Mouse (Mus musculus) MEL (cell line): ENCODE results near the gene Polr1e. TPM values are rescaled to one million over a fixed set of nuclear protein-coding genes. Genes with fewer than 3 reads are reported as not detected.

Experiments
- DNase-seq: peaks from one replicate; pipeline ENCODE4 v3.0.0; 2011; ENCODE audit warnings: low read depth, low spot score
- H3K27ac ChIP-seq: 2 replicates; pipeline ENCODE4 v1.5.1; 2012; ENCODE audit warnings: low read depth, mild to moderate bottlenecking, control low read depth, low read length, moderate library complexity; ENCODE audit not compliant: control insufficient read depth
- H3K27me3 ChIP-seq, 2 experiments: fragments of 150-350 bp in 1 of 2; sonication (generic) in 1 of 2; 2 replicates each; pipeline ENCODE4 v1.6.1; 2012; ENCODE audit warnings: low read length in 2 of 2, mild to moderate bottlenecking in 2 of 2, improper control_type of control experiment in 1 of 2, moderate library complexity in 1 of 2; ENCODE audit not compliant: insufficient read depth in 2 of 2, control insufficient read depth in 1 of 2
- H3K36me3 ChIP-seq, 2 experiments: 2 replicates each; pipeline ENCODE4 v1.6.1; 2012 to 2014; ENCODE audit warnings: low read length in 2 of 2, improper control_type of control experiment in 1 of 2, inconsistent platforms in 1 of 2, mild to moderate bottlenecking in 1 of 2; ENCODE audit not compliant: insufficient read depth in 2 of 2, control insufficient read depth in 1 of 2
- H3K4me1 ChIP-seq, 2 experiments: fragments of 150-350 bp in 1 of 2; sonication (generic) in 1 of 2; 2 replicates each; pipeline ENCODE4 v1.6.1; 2012; ENCODE audit warnings: low read length in 2 of 2, improper control_type of control experiment in 1 of 2, mild to moderate bottlenecking in 1 of 2; ENCODE audit not compliant: insufficient read depth in 2 of 2, control insufficient read depth in 1 of 2
- H3K4me3 ChIP-seq, 2 experiments: fragments of 150-350 bp in 1 of 2; sonication (generic) in 1 of 2; 2 replicates each; pipeline ENCODE4 v1.5.1; 2012; ENCODE audit warnings: low read depth in 2 of 2, low read length in 2 of 2, mild to moderate bottlenecking in 2 of 2, moderate library complexity in 2 of 2, control low read depth in 1 of 2, improper control_type of control experiment in 1 of 2; ENCODE audit not compliant: control insufficient read depth in 1 of 2, insufficient read depth in 1 of 2
- H3K79me2 ChIP-seq: 2 replicates; pipeline ENCODE4 v1.6.1; 2012; ENCODE audit warnings: mild to moderate bottlenecking, low read length, moderate library complexity; ENCODE audit not compliant: control insufficient read depth, poor library complexity, insufficient read depth
- H3K9ac ChIP-seq: 2 replicates; pipeline ENCODE4 v1.6.1; 2012; ENCODE audit warnings: low read depth, mild to moderate bottlenecking, control low read depth, low read length, moderate library complexity; ENCODE audit not compliant: control insufficient read depth, poor library complexity, severe bottlenecking
- H3K9me3 ChIP-seq: fragments of 150-350 bp; sonication (generic); replicated peaks from 2 replicates; pipeline ENCODE4 v1.6.1; 2012; ENCODE audit warnings: mild to moderate bottlenecking, low read length, improper control_type of control experiment, moderate library complexity; ENCODE audit not compliant: insufficient read depth
- CHD1 ChIP-seq: IDR thresholded peaks from 2 replicates; pipeline ENCODE4 v1.6.1; 2012; ENCODE audit warnings: low read depth, mild to moderate bottlenecking, inconsistent platforms, low read length, improper control_type of control experiment
- CTCF ChIP-seq, 3 experiments: IDR thresholded peaks in 2 of 3; conservative IDR thresholded peaks in 1 of 3; 2 replicates each; pipeline ENCODE4 v1.5.1; 2011 to 2012; ENCODE audit warnings: low read length in 3 of 3, low read depth in 2 of 3, mild to moderate bottlenecking in 2 of 3, improper control_type of control experiment in 1 of 3, inconsistent platforms in 1 of 3, mixed read lengths in 1 of 3, moderate library complexity in 1 of 3; ENCODE audit not compliant: control insufficient read depth in 1 of 3, insufficient read depth in 1 of 3, poor library complexity in 1 of 3, severe bottlenecking in 1 of 3
- EP300 ChIP-seq, 2 experiments: IDR thresholded peaks; 2 replicates each; pipeline ENCODE4 v1.6.1; 2011; ENCODE audit warnings: improper control_type of control experiment in 2 of 2, low read length in 2 of 2, low read depth in 1 of 2, mild to moderate bottlenecking in 1 of 2
- ETS1 ChIP-seq: IDR thresholded peaks from 2 replicates; pipeline ENCODE4 v1.6.1; 2012; ENCODE audit warnings: low read depth, mild to moderate bottlenecking, inconsistent platforms, low read length, improper control_type of control experiment, moderate library complexity
- GATA1 ChIP-seq: IDR thresholded peaks from 2 replicates; pipeline ENCODE4 v1.6.1; 2011; ENCODE audit warnings: low read depth, low read length, improper control_type of control experiment
- HCFC1 ChIP-seq: IDR thresholded peaks from 2 replicates; pipeline ENCODE4 v1.6.1; 2012; ENCODE audit warnings: low read depth, mild to moderate bottlenecking, inconsistent platforms, low read length, improper control_type of control experiment, moderate library complexity
- JUND ChIP-seq: IDR thresholded peaks from 2 replicates; pipeline ENCODE4 v1.6.1; 2011; ENCODE audit warnings: low read depth, mild to moderate bottlenecking, improper control_type of control experiment, low read length
- KAT2A ChIP-seq: conservative IDR thresholded peaks from 2 replicates; pipeline ENCODE4 v1.6.1; 2012; ENCODE audit warnings: low read depth, low read length, improper control_type of control experiment, inconsistent platforms
- MAX ChIP-seq: IDR thresholded peaks from 2 replicates; pipeline ENCODE4 v1.6.1; 2011; ENCODE audit warnings: low read length, improper control_type of control experiment
- MAZ ChIP-seq: IDR thresholded peaks from 2 replicates; pipeline ENCODE4 v1.6.1; 2012; ENCODE audit warnings: low read depth, mild to moderate bottlenecking, inconsistent platforms, low read length, improper control_type of control experiment
- MEF2A ChIP-seq: IDR thresholded peaks from 2 replicates; pipeline ENCODE4 v1.6.1; 2014; ENCODE audit warnings: low read depth, mild to moderate bottlenecking, inconsistent platforms, low read length, improper control_type of control experiment; ENCODE audit not compliant: poor library complexity, insufficient replicate concordance, severe bottlenecking; ENCODE audit errors: extremely low read depth
- MXI1 ChIP-seq: IDR thresholded peaks from 2 replicates; pipeline ENCODE4 v1.6.1; 2011; ENCODE audit warnings: mild to moderate bottlenecking, low read depth, low read length, improper control_type of control experiment
- MYB ChIP-seq: IDR thresholded peaks from 2 replicates; pipeline ENCODE4 v1.6.1; 2011; ENCODE audit warnings: mild to moderate bottlenecking, low read depth, low read length, improper control_type of control experiment
- POLR2A ChIP-seq, 2 experiments: IDR thresholded peaks; 2 replicates each; pipeline ENCODE4 v1.6.1; 2011 to 2012; ENCODE audit warnings: low read length in 2 of 2, mild to moderate bottlenecking in 2 of 2, control low read depth in 1 of 2, improper control_type of control experiment in 1 of 2, low read depth in 1 of 2, moderate library complexity in 1 of 2; ENCODE audit not compliant: control insufficient read depth in 1 of 2, insufficient read depth in 1 of 2, poor library complexity in 1 of 2
- POLR2AphosphoS5 ChIP-seq: IDR thresholded peaks from 2 replicates; pipeline ENCODE4 v1.6.1; 2012; ENCODE audit warnings: low read depth, borderline replicate concordance, mild to moderate bottlenecking, inconsistent platforms, low read length, moderate library complexity, mixed read lengths
- RAD21 ChIP-seq: IDR thresholded peaks from 2 replicates; pipeline ENCODE4 v1.6.1; 2011; ENCODE audit warnings: mild to moderate bottlenecking, low read depth, low read length, improper control_type of control experiment
- RCOR1 ChIP-seq: IDR thresholded peaks from 2 replicates; pipeline ENCODE4 v1.6.1; 2012; ENCODE audit warnings: low read depth, mild to moderate bottlenecking, inconsistent platforms, low read length, improper control_type of control experiment
- SIN3A ChIP-seq: IDR thresholded peaks from 2 replicates; pipeline ENCODE4 v1.6.1; 2012; ENCODE audit warnings: low read length, improper control_type of control experiment, inconsistent platforms
- SMC3 ChIP-seq: IDR thresholded peaks from 2 replicates; pipeline ENCODE4 v1.6.1; 2011; ENCODE audit warnings: low read depth, low read length, improper control_type of control experiment
- TBP ChIP-seq: IDR thresholded peaks from 2 replicates; pipeline ENCODE4 v1.8.0; 2011; ENCODE audit warnings: low read depth, low read length, improper control_type of control experiment
- UBTF ChIP-seq: IDR thresholded peaks from 2 replicates; pipeline ENCODE4 v1.6.1; 2012; ENCODE audit warnings: low read depth, mild to moderate bottlenecking, inconsistent platforms, low read length, improper control_type of control experiment, moderate library complexity, borderline replicate concordance; ENCODE audit not compliant: insufficient read depth
- USF2 ChIP-seq, 2 experiments: IDR thresholded peaks; 2 replicates each; pipeline ENCODE4 v1.6.1; 2011 to 2012; ENCODE audit warnings: improper control_type of control experiment in 2 of 2, low read length in 2 of 2, borderline replicate concordance in 1 of 2, inconsistent platforms in 1 of 2, low read depth in 1 of 2, mild to moderate bottlenecking in 1 of 2; ENCODE audit not compliant: insufficient read depth in 1 of 2
- ZC3H11A ChIP-seq: IDR thresholded peaks from 2 replicates; pipeline ENCODE4 v1.6.1; 2012; ENCODE audit warnings: low read depth, mild to moderate bottlenecking, inconsistent platforms, low read length, improper control_type of control experiment
- ZNF384 ChIP-seq: IDR thresholded peaks from 2 replicates; pipeline ENCODE4 v1.6.1; 2012; ENCODE audit warnings: low read depth, mild to moderate bottlenecking, inconsistent platforms, low read length, improper control_type of control experiment
- polyA plus RNA-seq, 2 experiments: library from polyadenylated mRNA; stranded (reverse) in 1 of 2; unstranded in 1 of 2; fragments of >175 nt in 1 of 2; fragments of >200 nt in 1 of 2; gene quantifications; 2 replicates each; pipeline versions ENCODE4 v1.2.1 to v1.2.4; 2012; ENCODE audit warnings: low replicate concordance in 2 of 2, low read depth in 1 of 2; ENCODE audit not compliant: insufficient read length in 2 of 2, insufficient read depth in 1 of 2, missing spikeins in 1 of 2
- total RNA-seq: library from RNA; depleted of rRNA; stranded (reverse); fragments of 300-350 nt; gene quantifications from 2 replicates; pipeline ENCODE4 v1.2.3, GENCODE M21; 2012

Gene Polr1e
- total and polyA plus RNA-seq, 3 experiments, result 40.8 to 51.5 TPM; not detected in 1

GRCm38 (mm10) chr4:44973450-44973849 lies 44.9 kb upstream of the Polr1e start:
- Histone ChIP-seq H3K4me1 (peaks cover 0 to 4% of the 10 kb centered on the region in 2 experiments; a peak in 1 of 4 replicates), H3K27ac (no peak overlapping the region), H3K9me3 (no peaks in the 10 kb centered on the region), H3K79me2 (no peaks in the 10 kb centered on the region), H3K27me3 (no peaks in the 10 kb centered on the region), H3K36me3 (no peaks in the 10 kb centered on the region), H3K9ac (no peak overlapping the region), H3K4me3 (peak overlapping the region in 1 of 2 experiments; percentile 22; a peak in 2 of 4 replicates)
- TF ChIP-seq ETS1, result no peak
- peak in 1 of 2 experiments; percentile 71; a peak in 2 of 4 replicates for TF ChIP-seq EP300 (IDR thresholded peaks at IDR 0.05; ENCODE audit: low read depth in 1 of 2, low read length in 2 of 2)
- TF ChIP-seq TBP, result peak; percentile 65; the same call in 1 of the 2 replicates
- TF ChIP-seq MEF2A, result no peak
- 0 out of 2 replicates have a peak, but pooled peaks have one; percentile 43 for TF ChIP-seq MAZ
- TF ChIP-seq POLR2A (IDR thresholded peaks at IDR 0.05; ENCODE audit: control insufficient read depth in 1 of 2, insufficient read depth in 1 of 2, low read depth in 1 of 2, low read length in 2 of 2, poor library complexity in 1 of 2), result 0 out of 4 replicates have a peak, but pooled peaks of 1 of the 2 experiments have one; percentile 19
- no peak for TF ChIP-seq MAX
- no peak for TF ChIP-seq CHD1
- TF ChIP-seq SMC3, result peak; percentile 87
- TF ChIP-seq USF2 (IDR thresholded peaks at IDR 0.05; ENCODE audit: borderline replicate concordance in 1 of 2, insufficient read depth in 1 of 2, low read depth in 1 of 2, low read length in 2 of 2), result no peak
- peak; percentile 86 for TF ChIP-seq SIN3A
- TF ChIP-seq RCOR1, result peak; percentile 60; the same call in 1 of the 2 replicates
- peak; percentile 36; the same call in 1 of the 2 replicates for TF ChIP-seq ZC3H11A
- peak; percentile 96 to 100 (median 97) for TF ChIP-seq CTCF (IDR thresholded peaks at IDR 0.05 in 2 of 3, conservative IDR thresholded peaks at IDR 0.05 in 1 of 3; ENCODE audit: control insufficient read depth in 1 of 3, insufficient read depth in 1 of 3, low read depth in 2 of 3, low read length in 3 of 3, poor library complexity in 1 of 3, severe bottlenecking in 1 of 3)
- TF ChIP-seq KAT2A, result no peak
- TF ChIP-seq GATA1, result peak; percentile 54; the same call in 1 of the 2 replicates
- peak; percentile 80 for TF ChIP-seq RAD21
- TF ChIP-seq HCFC1, result peak; percentile 31; the same call in 1 of the 2 replicates
- TF ChIP-seq JUND, result no peak
- DNase-seq, result peak; percentile 92

- DNase-seq, result no peak
- Histone ChIP-seq H3K4me3 (peak overlapping the region in 1 of 2 experiments; percentile 22; a peak in 2 of 4 replicates), H3K4me1 (peaks cover 0 to 4% of the 10 kb centered on the region in 2 experiments; a peak in 1 of 4 replicates), H3K27ac (no peak overlapping the region), H3K79me2 (no peaks in the 10 kb centered on the region), H3K9ac (no peak overlapping the region), H3K36me3 (no peaks in the 10 kb centered on the region), H3K27me3 (no peaks in the 10 kb centered on the region), H3K9me3 (no peaks in the 10 kb centered on the region)
- TF ChIP-seq POLR2AphosphoS5, result no peak
- TF ChIP-seq CTCF (IDR thresholded peaks at IDR 0.05 in 2 of 3, conservative IDR thresholded peaks at IDR 0.05 in 1 of 3; ENCODE audit: control insufficient read depth in 1 of 3, insufficient read depth in 1 of 3, low read depth in 2 of 3, low read length in 3 of 3, poor library complexity in 1 of 3, severe bottlenecking in 1 of 3), result no peak
- TF ChIP-seq MXI1, result no peak
- no peak for TF ChIP-seq MYB
- TF ChIP-seq POLR2A (IDR thresholded peaks at IDR 0.05; ENCODE audit: control insufficient read depth in 1 of 2, insufficient read depth in 1 of 2, low read depth in 1 of 2, low read length in 2 of 2, poor library complexity in 1 of 2), result no peak
- no peak for TF ChIP-seq SMC3
- no peak for TF ChIP-seq UBTF
- TF ChIP-seq ZNF384, result no peak
- no peak for TF ChIP-seq USF2 (IDR thresholded peaks at IDR 0.05; ENCODE audit: borderline replicate concordance in 1 of 2, insufficient read depth in 1 of 2, low read depth in 1 of 2, low read length in 2 of 2)
Measured at GRCm38 (mm10) chr4:44973871-44974270, 44.5 kb upstream of the Polr1e start.
